Mouse (Mus musculus): ENCODE data around the gene Hscb. TPM values are rescaled to one million over a fixed set of nuclear protein-coding genes. Genes with fewer than 3 reads are reported as not detected.

Hscb gene
- total and polyA plus RNA-seq, 3 experiments = 56.7 to 94.2 (median 65.3) TPM

- no peak for ATAC-seq (ENCODE audit: extremely low read depth, insufficient number of reproducible peaks, low FRiP score, poor library complexity, severe bottlenecking)
- H3K4me3 ChIP-seq (ENCODE audit: low read depth, low read length) = no peak overlapping the region
- no peaks in the 10 kb centered on the region for H3K27me3 ChIP-seq (ENCODE audit: insufficient read depth, low read length)
- no peak for DNase-seq (ENCODE audit: low spot score)
- peaks cover 11% of the 10 kb centered on the region for H3K4me1 ChIP-seq (ENCODE audit: insufficient read depth, low read depth, low read length)
- H3K36me3 ChIP-seq (replicated peaks) = peaks cover 62% of the 10 kb centered on the region
- TF ChIP-seq CTCF (IDR thresholded peaks at IDR 0.05; ENCODE audit: low read depth, low read length) (no peak), POLR2AphosphoS5 (IDR thresholded peaks at IDR 0.05; ENCODE audit: insufficient replicate concordance, low read depth, low read length) (no peak), GATA2 (IDR thresholded peaks at IDR 0.05; ENCODE audit: borderline replicate concordance, low read depth, low read length) (no peak), GATA1 (IDR thresholded peaks at IDR 0.05; ENCODE audit: borderline replicate concordance, low read length) (no peak), TAL1 (conservative IDR thresholded peaks at IDR 0.05; ENCODE audit: low read depth, low read length) (no peak)
- H3K9me3 ChIP-seq (replicated peaks) = no peaks in the 10 kb centered on the region
Measured at GRCm38 (mm10) chr5:110875286-110875685, 35.7 kb upstream of the Hscb start.

GRCm38 (mm10) chr5:110874711-110875110 is 35.1 kb upstream of the Hscb start:
- TF ChIP-seq TAL1 (conservative IDR thresholded peaks at IDR 0.05; ENCODE audit: low read depth, low read length) (no peak), GATA2 (IDR thresholded peaks at IDR 0.05; ENCODE audit: borderline replicate concordance, low read depth, low read length) (no peak), POLR2AphosphoS5 (IDR thresholded peaks at IDR 0.05; ENCODE audit: insufficient replicate concordance, low read depth, low read length) (no peak), GATA1 (IDR thresholded peaks at IDR 0.05; ENCODE audit: borderline replicate concordance, low read length) (no peak), CTCF (IDR thresholded peaks at IDR 0.05; ENCODE audit: low read depth, low read length) (no peak)
- DNase-seq (ENCODE audit: low spot score) (no peak), ATAC-seq (ENCODE audit: extremely low read depth, insufficient number of reproducible peaks, low FRiP score, poor library complexity, severe bottlenecking) (no peak)
- H3K36me3 ChIP-seq (replicated peaks) = peaks cover 67% of the 10 kb centered on the region
- H3K4me3 ChIP-seq (ENCODE audit: low read depth, low read length) = no peak overlapping the region
- H3K4me1 ChIP-seq (ENCODE audit: insufficient read depth, low read depth, low read length) = peaks cover 6% of the 10 kb centered on the region
- no peaks in the 10 kb centered on the region for H3K27me3 ChIP-seq (ENCODE audit: insufficient read depth, low read length)
- no peaks in the 10 kb centered on the region for H3K9me3 ChIP-seq (replicated peaks)

GRCm38 (mm10) chr5:110873160-110873559 is 33.6 kb upstream of the Hscb start:
- ATAC-seq (ENCODE audit: extremely low read depth, insufficient number of reproducible peaks, low FRiP score, poor library complexity, severe bottlenecking) (no peak), DNase-seq (ENCODE audit: low spot score) (no peak)
- Histone ChIP-seq H3K4me1 (ENCODE audit: insufficient read depth, low read depth, low read length) (no peaks in the 10 kb centered on the region; the same call in 1 of the 2 replicates), H3K36me3 (replicated peaks) (peaks cover 83% of the 10 kb centered on the region), H3K4me3 (ENCODE audit: low read depth, low read length) (no peak overlapping the region), H3K27me3 (ENCODE audit: insufficient read depth, low read length) (no peaks in the 10 kb centered on the region), H3K9me3 (replicated peaks) (no peaks in the 10 kb centered on the region)
- TF ChIP-seq TAL1 (conservative IDR thresholded peaks at IDR 0.05; ENCODE audit: low read depth, low read length) (no peak), CTCF (IDR thresholded peaks at IDR 0.05; ENCODE audit: low read depth, low read length) (no peak), GATA1 (IDR thresholded peaks at IDR 0.05; ENCODE audit: borderline replicate concordance, low read length) (no peak), GATA2 (IDR thresholded peaks at IDR 0.05; ENCODE audit: borderline replicate concordance, low read depth, low read length) (no peak), POLR2AphosphoS5 (IDR thresholded peaks at IDR 0.05; ENCODE audit: insufficient replicate concordance, low read depth, low read length) (no peak)

- Histone ChIP-seq H3K9me3 (replicated peaks) (no peaks in the 10 kb centered on the region), H3K4me1 (ENCODE audit: insufficient read depth, low read depth, low read length) (no peaks in the 10 kb centered on the region; the same call in 1 of the 2 replicates), H3K36me3 (replicated peaks) (peaks cover 94% of the 10 kb centered on the region), H3K27me3 (ENCODE audit: insufficient read depth, low read length) (no peaks in the 10 kb centered on the region), H3K4me3 (ENCODE audit: low read depth, low read length) (no peak overlapping the region)
- no peak for ATAC-seq (ENCODE audit: extremely low read depth, insufficient number of reproducible peaks, low FRiP score, poor library complexity, severe bottlenecking)
- DNase-seq (ENCODE audit: low spot score) = no peak
- TF ChIP-seq GATA2 (IDR thresholded peaks at IDR 0.05; ENCODE audit: borderline replicate concordance, low read depth, low read length) (no peak), GATA1 (IDR thresholded peaks at IDR 0.05; ENCODE audit: borderline replicate concordance, low read length) (no peak), CTCF (IDR thresholded peaks at IDR 0.05; ENCODE audit: low read depth, low read length) (no peak), TAL1 (conservative IDR thresholded peaks at IDR 0.05; ENCODE audit: low read depth, low read length) (no peak), POLR2AphosphoS5 (IDR thresholded peaks at IDR 0.05; ENCODE audit: insufficient replicate concordance, low read depth, low read length) (no peak)
Measured at GRCm38 (mm10) chr5:110869242-110869669, 29.7 kb upstream of the Hscb start.

- Histone ChIP-seq H3K4me3 (ENCODE audit: low read depth, low read length) (no peak overlapping the region), H3K36me3 (replicated peaks) (peaks cover 95% of the 10 kb centered on the region)
- no peak for TF ChIP-seq TAL1 (conservative IDR thresholded peaks at IDR 0.05; ENCODE audit: low read depth, low read length)
- TF ChIP-seq CTCF (IDR thresholded peaks at IDR 0.05; ENCODE audit: low read depth, low read length) = no peak
- TF ChIP-seq GATA1 (IDR thresholded peaks at IDR 0.05; ENCODE audit: borderline replicate concordance, low read length) = no peak
- no peak for TF ChIP-seq POLR2AphosphoS5 (IDR thresholded peaks at IDR 0.05; ENCODE audit: insufficient replicate concordance, low read depth, low read length)
- no peak for TF ChIP-seq GATA2 (IDR thresholded peaks at IDR 0.05; ENCODE audit: borderline replicate concordance, low read depth, low read length)
Measured at GRCm38 (mm10) chr5:110868460-110868859, 28.9 kb upstream of the Hscb start.

GRCm38 (mm10) chr5:110860445-110860844 is 20.9 kb upstream of the Hscb start:
- DNase-seq (ENCODE audit: low spot score) = no peak
- Histone ChIP-seq H3K9me3 (replicated peaks) (no peaks in the 10 kb centered on the region), H3K27me3 (ENCODE audit: insufficient read depth, low read length) (no peaks in the 10 kb centered on the region), H3K4me3 (ENCODE audit: low read depth, low read length) (no peak overlapping the region), H3K4me1 (ENCODE audit: insufficient read depth, low read depth, low read length) (no peaks in the 10 kb centered on the region), H3K36me3 (replicated peaks) (peaks cover 96% of the 10 kb centered on the region)
- ATAC-seq (ENCODE audit: extremely low read depth, insufficient number of reproducible peaks, low FRiP score, poor library complexity, severe bottlenecking) = no peak
- TF ChIP-seq POLR2AphosphoS5 (IDR thresholded peaks at IDR 0.05; ENCODE audit: insufficient replicate concordance, low read depth, low read length) = no peak
- no peak for TF ChIP-seq CTCF (IDR thresholded peaks at IDR 0.05; ENCODE audit: low read depth, low read length)
- TF ChIP-seq TAL1 (conservative IDR thresholded peaks at IDR 0.05; ENCODE audit: low read depth, low read length) = no peak
- TF ChIP-seq GATA1 (IDR thresholded peaks at IDR 0.05; ENCODE audit: borderline replicate concordance, low read length) = no peak
- TF ChIP-seq GATA2 (IDR thresholded peaks at IDR 0.05; ENCODE audit: borderline replicate concordance, low read depth, low read length) = no peak

More at GRCm38 (mm10) chr5:110868460-110868859, 28.9 kb upstream of the Hscb start:
- DNase-seq (ENCODE audit: low spot score) (no peak), ATAC-seq (ENCODE audit: extremely low read depth, insufficient number of reproducible peaks, low FRiP score, poor library complexity, severe bottlenecking) (no peak)
- H3K9me3 ChIP-seq (replicated peaks) = no peaks in the 10 kb centered on the region
- H3K4me1 ChIP-seq (ENCODE audit: insufficient read depth, low read depth, low read length) = no peaks in the 10 kb centered on the region; the same call in 1 of the 2 replicates
- no peaks in the 10 kb centered on the region for H3K27me3 ChIP-seq (ENCODE audit: insufficient read depth, low read length)
